Mouse (Mus musculus): ENCODE results near the gene Pou2f1.
"Not testable (repeated sequence)": the region's sequence is repeated elsewhere in the genome, so short reads cannot be mapped to it uniquely, and the experiment has no call there.

Gene Pou2f1

DNA sequence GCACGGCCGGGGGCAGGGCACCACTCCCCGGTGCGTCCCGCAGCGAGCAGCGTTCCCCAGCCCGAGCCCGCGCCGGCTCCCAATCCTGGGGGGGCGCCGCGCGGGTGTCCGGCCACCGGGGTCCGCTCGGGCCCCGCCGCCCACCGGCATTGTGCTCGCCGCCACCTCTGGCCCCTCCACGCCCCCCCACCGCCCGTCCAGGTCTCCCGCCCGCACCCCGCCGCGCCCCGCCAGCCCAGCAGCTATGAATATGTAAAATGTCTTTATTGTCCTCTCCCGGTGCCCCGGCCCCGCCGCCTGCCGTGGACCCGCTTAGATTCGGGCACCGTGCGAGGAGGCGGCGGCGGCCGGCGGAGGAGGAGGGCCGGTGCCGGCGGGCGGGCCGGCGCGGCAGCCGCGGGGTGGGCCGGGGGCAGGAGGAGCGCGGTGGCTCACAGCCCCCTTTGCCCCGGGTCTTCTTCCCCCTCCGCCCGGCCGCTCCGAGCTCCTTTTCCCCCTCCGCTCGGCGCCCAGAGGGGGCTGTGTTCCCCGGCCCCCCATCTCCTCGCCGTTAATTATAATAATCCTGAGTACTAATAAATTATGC lies 481 bp downstream of the Pou2f1 start:
- peak in 1 of 2 experiments; percentile 78 for DNase-seq

DNA sequence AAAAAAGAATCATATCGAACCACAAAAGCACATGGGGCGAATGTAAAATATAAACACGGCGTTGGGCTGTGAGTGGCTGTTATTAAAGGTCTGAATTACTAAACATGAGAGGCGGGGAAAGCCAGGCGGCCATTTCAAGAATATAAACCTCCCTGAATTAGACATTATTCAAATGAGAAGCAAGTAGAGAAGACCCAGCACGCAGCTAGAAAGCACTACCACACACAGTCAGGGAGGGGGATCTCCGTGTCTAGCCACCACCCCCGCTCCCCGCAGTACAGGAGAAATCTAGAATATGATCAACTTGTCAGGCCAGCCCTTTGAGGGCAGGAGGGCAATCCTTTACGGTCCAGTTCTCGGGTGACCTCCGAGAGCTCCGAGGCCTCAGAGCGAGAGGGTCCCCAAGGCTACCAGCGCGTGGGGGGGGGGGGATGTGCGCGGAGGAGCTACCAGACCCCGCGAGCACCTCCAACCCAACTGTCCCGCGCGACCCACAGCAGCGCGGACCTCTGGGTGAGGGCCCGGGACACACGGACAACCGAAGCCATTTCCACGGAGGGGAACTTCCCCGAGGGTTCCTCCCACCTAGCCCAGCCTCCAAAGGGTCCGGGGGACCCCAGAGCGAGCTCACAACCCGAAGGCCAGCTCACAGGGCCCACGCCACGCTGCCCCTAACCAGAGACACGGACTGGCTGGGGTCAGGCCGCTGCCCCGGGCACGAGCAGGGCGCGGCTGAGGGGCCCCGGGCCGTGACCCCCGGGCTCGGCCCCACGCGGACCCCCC lies 1.2 kb downstream of the Pou2f1 start:
- DNase-seq = peak; percentile 51 to 72

DNA sequence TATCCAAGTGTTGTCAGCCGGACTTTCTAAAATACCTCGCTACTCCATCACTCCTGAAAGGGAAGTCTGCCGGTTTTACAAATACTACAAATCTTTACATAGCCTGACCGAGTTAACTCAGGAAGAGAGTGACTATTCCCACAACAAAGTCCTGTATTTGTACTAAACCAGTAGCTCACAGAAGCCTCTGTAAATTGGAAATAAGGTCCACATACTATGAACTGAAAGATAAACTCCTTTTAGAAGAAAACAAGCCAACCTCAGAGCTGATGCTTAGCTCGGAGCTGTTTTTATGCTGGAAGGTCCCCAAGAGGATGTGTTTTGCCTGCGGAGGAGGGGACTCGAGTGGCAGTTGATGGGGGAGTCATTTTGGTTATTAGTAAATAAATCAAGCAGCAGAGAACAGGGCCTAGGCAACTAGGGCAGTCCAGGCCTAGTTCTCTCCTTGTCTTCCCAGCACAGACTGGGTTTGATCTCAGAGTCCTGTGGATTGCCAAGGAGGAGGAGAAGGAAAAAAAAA lies 1.8 kb downstream of the Pou2f1 start:
- peak in 1 of 2 experiments; percentile 18 for DNase-seq

DNA sequence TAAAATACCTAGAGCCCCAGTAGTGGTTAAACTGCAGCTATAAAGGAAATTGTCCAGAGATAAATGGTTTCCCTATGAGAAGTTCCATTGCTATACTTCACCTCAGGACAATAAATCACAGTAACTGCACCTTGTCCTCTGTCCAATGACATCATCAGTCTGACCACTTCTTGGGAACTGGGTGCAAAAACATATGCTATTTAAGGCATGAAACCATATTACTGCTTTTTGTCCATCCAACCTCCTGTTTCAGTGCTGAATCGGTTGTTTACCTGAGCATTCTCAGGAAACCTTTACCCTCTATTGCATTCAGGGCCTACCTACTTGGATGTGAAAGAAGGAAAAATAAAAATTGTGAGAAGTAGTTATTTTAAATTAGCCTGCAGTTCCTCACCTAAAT lies 2.8 kb downstream of the Pou2f1 start:
- DNase-seq = no peak

DNA sequence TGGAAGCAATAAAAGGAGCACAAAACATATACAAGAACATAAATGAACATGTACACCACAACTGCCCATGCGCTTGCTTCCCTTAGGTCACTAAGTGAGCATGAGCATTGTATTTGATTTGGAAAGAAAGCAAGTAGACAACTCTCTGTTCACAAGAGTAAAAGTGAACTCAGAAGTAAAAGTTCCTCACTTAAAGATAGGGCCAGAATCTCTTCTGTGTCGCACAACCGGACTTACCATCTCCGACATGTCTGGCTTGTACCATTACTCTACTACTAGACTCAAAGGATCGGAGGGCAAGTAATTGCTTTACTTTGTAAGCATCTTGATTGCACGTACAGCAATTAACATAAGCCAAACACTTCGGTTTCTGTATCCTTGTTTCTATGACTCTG lies 6.8 kb downstream of the Pou2f1 start:
- DNase-seq = no peak

DNA sequence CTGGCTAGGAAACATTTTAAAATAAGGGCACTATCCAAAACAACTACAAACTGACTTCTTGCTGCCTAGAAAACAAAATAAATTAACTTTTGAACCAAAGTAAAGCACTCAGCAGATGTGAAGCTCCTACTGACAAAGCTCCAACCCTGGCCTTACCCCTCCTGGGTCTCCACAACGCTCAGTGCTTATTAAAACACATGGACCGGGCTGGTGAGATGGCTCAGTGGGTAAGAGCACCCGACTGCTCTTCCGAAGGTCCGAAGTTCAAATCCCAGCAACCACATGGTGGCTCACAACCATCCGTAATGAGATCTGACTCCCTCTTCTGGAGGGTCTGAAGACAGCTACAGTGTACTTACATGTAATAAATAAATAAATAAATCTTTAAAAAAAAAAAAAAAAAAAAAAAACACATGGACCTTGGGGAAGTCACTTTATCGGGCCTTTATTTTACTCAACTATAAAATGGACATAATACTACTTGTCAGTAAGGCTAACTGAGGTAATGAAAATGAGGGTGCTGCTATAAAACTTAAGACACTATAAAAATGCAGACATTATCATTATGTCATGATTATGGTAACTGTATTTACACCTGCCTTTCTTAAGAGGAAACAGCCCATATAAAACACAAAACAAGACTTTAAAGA lies 7.3 kb downstream of the Pou2f1 start:
- DNase-seq = not testable (repeated sequence)

DNA sequence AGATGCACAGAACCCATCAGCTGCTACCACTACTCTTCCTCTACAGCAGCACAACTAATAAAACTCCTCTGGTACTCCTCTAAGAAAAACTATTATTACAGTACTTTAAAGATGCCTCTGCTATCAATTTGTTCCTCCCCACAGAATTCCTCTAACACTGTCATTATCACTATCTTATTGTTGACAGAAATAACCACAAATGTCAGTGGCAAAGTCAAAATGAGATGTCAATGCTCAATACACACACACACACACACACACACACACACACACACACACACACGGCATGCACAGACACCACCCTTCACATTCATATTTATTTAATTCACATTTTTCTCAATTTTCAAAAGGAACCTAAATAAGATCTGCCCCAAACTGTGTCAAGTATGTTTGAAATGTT lies 8.2 kb downstream of the Pou2f1 start:
- no peak for DNase-seq

DNA sequence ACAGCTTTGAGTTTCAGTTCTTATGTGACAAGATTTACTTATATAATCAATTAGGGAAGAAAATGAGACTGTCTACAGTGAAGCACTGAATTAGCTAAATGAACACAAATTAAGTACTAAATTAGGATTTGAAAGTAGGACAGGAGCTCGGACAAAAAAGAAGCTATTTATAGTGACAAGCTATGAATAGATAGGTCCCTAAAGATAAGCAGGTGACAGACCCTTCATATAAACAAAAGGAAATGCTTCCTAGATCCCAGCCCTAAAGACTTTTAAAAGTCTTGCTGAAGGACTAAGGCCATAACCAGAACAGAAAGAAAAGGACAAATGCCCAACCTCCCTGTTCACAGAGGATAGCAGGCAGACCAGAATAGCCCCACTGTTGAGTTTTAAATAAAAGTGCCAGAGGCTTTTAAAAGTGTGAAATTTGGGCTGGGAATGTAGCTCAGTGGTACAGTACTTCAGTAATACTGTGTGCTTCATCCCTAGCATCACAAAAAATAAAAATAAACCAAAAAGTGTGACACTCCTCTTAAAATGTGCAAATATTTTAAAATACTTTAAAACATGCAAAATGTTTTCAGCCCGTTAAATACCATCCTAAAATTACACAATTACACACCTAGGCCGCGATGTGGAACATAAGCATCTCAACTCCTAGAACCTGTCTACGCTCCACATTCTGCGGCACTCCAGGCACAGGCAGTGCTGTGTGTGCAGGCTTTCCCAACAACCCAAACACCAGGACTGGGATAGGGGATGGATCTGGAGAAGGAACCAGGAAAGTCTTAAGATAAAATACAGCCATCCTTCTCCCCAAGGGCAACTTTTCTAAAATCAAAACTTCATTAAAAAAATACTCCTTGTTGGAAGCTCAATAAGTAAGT lies 9.0 kb downstream of the Pou2f1 start:
- DNase-seq = no peak

DNA sequence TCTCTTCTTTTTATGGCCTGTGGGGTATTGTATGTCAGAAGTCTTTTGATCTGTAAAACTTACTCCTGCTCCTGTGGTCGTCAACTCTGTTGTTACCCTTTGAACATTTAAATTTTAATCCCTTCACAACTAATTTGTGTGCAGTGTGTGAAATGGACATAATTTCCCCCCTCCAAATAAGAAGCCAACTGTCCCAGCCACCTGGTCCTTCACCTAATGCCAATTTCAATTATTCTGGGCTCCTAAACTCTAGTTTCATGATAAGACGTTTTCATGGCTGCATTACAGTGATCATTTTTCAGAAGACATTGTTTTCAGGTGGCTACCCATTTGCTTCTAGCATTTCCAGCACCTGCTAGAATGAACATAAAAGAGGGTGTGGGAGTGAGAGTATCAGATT lies 13.9 kb downstream of the Pou2f1 start:
- no peak for DNase-seq

DNA sequence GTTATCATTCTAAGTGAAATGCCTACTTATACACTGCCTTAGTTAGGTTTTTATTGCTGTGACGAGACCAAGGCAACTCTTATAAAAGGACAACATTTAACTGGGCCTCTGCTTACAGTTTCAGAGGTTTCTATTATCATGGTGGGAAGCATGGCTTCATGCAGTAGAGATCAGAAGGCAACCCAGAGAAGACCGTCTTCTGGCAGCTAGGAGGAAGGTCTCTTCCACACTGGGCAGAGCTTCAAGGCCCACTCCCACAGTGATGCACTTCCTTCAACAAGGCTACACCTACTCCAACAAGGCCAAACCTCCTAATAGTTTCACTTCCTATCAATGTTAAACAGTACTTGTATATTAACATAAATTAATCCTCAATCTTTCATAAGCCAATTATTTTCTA lies 14.4 kb downstream of the Pou2f1 start:
- no peak for DNase-seq

DNA sequence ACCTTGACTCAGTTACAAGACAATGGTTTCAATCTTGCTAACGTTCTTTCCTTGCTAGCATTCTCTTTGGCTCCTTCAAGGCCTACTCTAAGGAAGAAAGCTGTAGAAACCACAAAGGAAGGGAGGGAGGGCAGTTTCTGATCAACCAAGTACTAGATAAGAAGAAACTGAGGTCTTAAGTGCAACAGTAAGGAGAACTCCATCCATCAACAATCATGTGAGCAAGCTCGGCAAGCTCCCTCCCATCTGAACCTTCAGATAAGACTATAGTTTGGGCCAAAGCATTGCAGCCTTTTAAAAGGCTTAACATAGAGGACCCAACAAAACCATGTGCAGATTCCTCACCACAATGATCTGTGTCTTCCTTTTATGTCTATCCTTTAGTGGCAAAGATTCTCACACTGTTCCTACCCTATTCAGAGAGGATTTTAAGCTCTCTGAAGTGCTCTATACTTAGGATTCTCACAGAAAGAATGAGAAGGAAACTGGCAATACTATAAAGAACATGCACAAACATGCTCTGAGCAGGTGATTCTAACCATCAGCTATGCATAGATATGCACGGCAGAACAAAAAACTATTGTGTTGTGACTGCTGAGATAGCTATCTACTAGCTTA lies 16.6 kb downstream of the Pou2f1 start:
- DNase-seq = no peak

DNA sequence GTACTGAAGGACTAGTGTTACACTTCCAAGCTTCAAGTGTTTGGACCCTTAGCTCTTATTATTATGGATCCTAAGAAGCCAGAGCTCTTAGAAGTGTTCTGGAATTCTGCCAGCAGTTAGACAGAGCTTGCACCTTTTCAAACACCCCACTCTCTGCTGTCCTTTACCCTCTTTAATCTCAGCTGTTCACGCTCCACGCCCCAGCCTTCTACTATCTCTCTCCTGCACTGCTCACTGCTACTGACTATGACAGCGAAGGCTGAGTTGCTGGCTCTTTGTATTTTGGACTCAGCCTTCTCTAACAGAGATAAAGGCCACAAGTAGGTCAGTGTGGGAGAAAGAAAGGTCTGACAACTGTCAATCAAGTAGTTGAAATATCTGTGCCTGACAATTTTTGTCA lies 17.3 kb downstream of the Pou2f1 start:
- DNase-seq = no peak

DNA sequence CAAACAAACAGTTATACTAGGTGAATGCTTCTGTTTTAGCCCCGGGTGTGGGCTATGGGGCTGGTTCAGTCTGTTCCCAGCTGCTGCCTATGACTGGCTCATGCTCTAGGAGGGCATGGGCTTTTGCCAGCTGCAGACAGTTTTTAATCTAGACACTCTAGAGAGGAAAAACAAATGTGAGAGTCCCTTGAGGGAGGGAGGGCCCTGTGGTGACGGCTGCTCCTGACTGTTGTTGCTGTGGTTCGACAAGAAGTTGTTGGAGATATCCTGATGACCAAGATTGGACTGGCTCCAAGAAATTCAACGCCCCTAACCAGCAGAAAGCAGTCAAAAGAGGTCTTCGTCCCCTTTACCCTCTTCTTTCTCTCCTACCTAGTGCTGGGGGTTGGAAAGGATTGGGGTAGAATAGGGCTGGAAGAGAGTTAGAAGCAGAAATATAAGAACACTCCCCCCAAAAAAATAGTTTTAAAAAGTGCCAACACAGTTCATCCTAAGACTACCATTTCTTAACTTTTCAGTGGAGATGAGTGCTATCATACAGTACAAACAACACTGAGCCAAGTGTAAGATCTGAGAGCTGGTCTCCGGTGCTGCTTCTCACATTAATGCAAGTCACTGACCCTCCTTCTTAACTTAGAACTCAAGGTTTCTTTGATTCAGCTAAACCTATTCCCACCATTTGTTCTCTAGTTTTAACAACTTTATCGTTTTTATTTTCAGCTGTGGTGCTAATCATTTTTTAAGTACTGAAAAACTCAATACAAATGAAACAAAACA lies 25.6 kb downstream of the Pou2f1 start:
- peak; percentile 15 to 22 for DNase-seq

DNA sequence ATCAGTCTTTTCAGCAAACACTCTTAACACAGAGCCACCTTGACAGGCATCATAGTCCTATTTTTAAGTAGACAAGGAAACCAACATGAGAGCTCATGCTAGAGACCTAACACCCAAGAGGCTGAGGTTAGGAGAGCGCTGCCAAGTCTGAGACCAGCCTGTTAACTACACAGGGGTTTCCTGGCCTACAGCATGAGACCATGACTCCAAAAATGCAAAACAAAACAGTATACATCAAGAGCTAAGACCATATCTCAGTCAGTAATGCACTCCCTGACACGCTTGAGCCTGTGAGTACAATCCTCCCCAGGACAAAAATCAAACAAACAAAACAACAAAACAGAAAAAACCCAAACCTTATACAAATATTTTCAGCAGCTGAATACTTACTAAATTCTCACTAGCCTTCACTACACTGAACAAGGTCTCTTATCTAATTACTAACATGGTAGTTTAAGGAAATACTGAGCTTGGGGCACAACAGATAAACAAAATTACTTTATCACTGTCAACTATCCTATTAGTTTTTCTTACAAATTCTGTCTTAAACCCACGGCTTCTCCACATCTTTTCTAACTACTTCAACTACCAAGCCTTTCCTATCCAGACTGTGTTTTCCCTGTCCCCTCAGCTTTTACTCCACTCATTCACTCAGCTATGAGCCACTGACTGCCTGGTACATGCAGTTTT lies 33.3 kb downstream of the Pou2f1 start:
- no peak for DNase-seq

DNA sequence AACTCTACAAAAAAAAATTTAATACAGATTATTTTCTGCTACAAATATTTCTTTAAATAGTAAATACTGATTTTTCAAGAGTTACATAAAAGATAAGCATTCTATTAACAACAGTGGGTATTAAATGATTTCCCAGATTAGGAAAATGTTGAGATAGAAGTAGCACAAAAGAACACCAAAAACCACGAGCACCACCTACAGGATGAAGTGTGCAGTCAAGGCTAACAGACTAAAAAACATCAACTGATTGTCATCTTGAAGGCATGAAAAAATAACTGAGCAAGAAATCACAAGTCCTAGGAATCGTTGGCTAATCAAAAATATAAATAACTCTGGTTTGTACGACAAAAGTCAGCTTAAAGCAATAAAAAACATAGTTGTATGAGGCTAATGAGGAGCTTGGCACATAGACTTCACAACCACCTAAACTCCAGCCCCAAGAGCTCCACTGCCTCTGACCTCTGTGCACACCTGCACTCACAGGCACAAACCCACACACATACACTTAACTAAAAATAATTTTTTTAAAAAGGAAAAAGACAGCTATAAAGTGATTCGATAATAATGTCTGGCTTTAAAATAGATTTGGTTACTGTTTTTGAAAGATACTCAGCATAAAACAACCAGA lies 35.3 kb downstream of the Pou2f1 start:
- DNase-seq = peak; percentile 39 to 55

DNA sequence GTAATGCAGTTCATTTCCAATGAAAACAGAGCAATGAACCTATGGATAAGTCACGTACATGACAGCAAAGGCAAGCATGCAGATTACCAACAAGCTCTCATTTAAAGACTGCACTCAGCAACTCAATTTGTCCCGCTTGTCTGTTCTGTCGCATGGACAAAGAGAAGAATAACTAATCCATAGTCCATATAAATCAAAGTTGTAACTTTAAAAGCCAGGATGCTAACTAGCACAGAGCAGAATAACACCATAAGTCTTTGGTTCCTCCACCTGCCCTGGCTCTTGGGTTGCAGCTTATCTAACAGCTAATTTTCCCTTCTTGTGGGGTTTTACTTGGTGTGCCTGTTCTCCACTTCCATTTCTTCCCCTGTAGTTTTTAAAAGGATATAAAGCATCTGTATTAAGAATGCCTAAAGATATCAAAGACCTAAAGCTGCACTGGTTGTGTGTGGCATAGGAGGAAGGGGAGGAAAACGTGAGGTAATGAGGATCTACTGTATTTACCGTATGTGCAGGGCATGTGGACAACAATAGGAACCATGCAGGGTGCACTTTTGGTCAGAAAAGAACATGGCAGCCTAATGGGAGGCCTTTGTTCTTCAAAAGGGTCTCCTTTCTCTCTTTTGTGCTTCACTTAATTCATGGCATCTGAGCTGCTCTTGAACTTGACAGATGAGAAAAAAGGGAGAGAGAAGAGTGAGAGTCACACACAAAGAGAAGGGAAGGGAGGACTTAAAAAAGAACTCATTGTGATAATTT lies 36.1 kb downstream of the Pou2f1 start:
- DNase-seq = no peak

DNA sequence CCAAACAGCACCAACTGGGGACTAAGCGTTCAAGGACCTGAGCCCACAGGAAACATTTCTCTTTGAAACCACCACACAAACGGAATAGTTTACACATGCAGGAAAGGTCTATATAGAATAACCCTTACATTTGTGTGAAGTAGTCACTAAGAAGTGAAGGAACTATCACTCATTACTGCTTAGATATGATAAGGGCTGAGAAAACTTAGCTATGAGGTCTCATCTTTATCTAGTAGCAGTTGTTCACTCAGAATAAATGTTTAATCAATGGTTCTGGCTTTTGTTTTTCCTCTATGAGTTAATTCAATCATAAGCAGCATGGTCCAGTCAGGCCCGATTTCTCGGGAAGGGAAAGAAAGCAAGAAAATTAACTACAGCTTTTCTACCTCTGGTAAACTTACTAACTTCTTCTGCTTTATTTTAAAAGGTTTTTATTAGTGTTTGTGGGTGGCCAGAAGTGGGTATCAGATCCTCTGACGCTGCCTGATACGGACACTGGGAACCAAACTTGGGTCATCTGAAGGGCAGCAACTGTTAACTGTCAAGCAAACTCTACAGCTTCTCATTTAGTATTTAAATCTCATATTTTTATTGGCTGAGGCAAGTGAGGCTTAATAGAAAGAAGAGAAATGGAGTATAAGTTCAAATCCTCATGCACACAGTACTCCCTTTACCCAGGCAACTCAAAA lies 40.7 kb downstream of the Pou2f1 start:
- DNase-seq = no peak

DNA sequence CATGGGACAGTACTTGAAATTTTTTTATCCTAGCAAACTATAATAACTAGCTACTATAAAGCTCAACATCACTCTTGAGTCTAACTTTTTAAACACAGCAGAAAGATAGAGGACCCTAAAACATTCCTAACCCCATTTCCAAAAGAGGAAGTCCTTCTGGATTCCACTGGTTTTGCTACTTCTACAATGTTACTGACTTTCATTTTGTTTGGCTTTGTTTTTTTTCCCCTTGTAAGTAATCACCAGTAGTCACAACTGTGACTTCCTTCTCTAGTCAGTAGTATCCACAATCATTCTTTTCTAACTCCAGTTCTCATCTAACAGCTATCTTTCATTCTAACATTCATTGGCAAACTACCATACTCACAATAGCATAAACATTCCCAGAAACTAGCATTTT lies 44.3 kb downstream of the Pou2f1 start:
- no peak for DNase-seq

DNA sequence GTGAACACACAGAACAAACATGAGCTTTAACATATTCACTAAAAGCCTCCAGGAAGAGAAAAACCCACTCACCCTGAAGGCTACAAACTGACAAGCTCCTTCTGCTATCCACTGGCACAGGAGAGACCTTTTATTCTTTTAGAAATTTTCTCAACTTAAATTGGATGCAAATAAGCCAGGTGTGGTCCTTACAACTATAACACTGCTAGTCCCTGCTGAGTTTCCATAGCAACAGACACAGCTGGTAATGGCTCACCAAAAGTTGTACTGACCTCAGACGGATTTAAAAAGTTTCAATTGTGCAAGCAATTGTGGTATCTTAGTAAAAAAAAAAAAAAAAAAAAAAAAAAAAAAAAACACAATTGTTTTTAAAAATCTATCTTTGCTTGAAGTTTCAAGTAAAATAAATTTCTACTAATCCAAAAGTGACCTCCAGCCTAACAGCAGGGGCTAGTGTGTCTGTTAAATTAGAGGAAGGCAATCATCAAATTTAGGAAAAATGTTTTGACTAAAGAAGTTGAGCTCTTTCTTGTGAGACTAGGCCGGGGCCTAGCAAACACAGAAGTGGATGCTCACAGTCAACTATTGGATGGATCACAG lies 54.2 kb downstream of the Pou2f1 start:
- no peak for DNase-seq
